Comparison of ENCODE assay signal across 8 mouse cellular contexts in the genomic region with DNA sequence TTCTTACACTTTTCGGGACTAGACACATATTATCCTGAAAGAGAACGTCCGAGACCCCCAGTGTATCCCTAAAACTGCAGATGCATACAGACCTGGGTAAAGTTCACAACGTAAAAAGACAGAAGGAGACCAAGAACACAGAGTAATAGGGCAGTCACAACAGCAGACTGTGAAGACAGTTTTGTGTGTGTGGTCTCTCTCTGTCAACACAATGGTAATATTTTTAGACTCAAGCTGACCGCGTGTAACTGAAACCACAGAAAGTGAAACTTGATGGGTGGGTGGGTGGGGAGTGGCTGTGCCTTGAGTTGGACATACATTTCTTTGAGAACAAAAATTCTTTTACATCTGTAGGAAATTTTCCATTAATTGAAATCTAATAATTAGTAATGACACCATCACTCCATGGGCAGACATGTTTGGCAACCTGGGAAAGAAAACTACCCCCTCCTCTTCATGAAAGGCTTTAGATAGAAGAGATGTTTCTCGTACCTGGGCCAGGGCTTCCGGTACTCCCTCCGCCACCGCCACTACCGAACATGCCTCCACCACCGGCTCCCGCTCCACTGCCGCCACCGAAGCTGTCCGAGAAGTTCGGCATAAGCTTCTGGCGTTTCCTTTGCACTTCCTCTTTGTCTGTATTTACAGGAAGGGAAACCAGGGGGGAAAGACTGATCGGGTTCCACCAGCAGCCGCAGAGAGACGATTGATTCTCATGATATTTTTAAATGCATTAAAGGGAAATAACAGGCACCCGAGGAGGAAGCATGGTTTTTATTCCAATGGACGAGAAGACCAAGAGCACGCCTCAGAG.
DNase-seq lines count a peak whose midpoint lies in the region; TF ChIP-seq lines count a peak whose summit lies in the region.

No protein-coding gene starts in this region.

- peak overlapping the region; percentile 42; the same call in 1 of the 2 replicates for H3K9ac ChIP-seq in liver, adult 2 months (ENCODE audit: low read depth, low read length)

- peak overlapping the region; percentile 18 for H3K4me2 ChIP-seq in myocyte (ENCODE audit: low read depth)

- TF ChIP-seq POLR2A in liver, adult 2 months (IDR thresholded peaks at IDR 0.05; ENCODE audit: extremely low read depth, insufficient read depth, low read length): no peak
- TF ChIP-seq POLR2A in myocyte (IDR thresholded peaks at IDR 0.05; ENCODE audit: insufficient read length, low read depth): no peak

- peaks cover 3% of the 10 kb centered on the region for H3K4me1 ChIP-seq in liver, adult 2 months (ENCODE audit: control insufficient read depth, insufficient read depth, low read length)

- H3K27me3 ChIP-seq in liver, adult 2 months (ENCODE audit: control insufficient read depth, insufficient read depth, low read length): no peaks in the 10 kb centered on the region
- H3K27me3 ChIP-seq in myocyte (ENCODE audit: control insufficient read depth, insufficient read depth, insufficient read length): no peaks in the 10 kb centered on the region

- DNase-seq in CD4-positive helper T cell, adult 2 months (ENCODE audit: low read depth, low spot score): peak; percentile 48
- peak; percentile 38 for DNase-seq in c-Kit-positive CD71-positive TER-119-positive erythroid progenitor cells, embryonic 14.5 days (ENCODE audit: low spot score)
- peak; percentile 37 for DNase-seq in liver, adult 2 months (ENCODE audit: extremely low read depth, low read depth, low spot score)
- DNase-seq in urinary bladder, postnatal 10 days (ENCODE audit: low spot score): no peak
- no peak for DNase-seq in layer of hippocampus, adult 18-20 months (ENCODE audit: low spot score in 2 of 2)
- no peak for DNase-seq in gastrocnemius, adult 8-10 months (ENCODE audit: low spot score in 2 of 2)
- no peak for DNase-seq in layer of hippocampus, adult 11-12 months (ENCODE audit: low spot score)

- H3K27ac ChIP-seq in liver, adult 2 months (replicated peaks; ENCODE audit: insufficient read depth, low read depth, low read length): peak overlapping the region; percentile 57

- H3K4me3 ChIP-seq in liver, adult 2 months (ENCODE audit: insufficient read depth, low read depth, low read length): peak overlapping the region; percentile 48
- H3K4me3 ChIP-seq in myocyte: no peak overlapping the region

- H3ac ChIP-seq in myocyte (ENCODE audit: control insufficient read depth, insufficient read length): no peak overlapping the region

- H3K79me2 ChIP-seq in liver, adult 2 months (ENCODE audit: control insufficient read depth, insufficient read depth, low read length): no peaks in the 10 kb centered on the region
- H3K79me2 ChIP-seq in myocyte (ENCODE audit: control insufficient read depth, insufficient read depth): no peaks in the 10 kb centered on the region

- no peak for TF ChIP-seq CTCF in liver, adult 2 months (IDR thresholded peaks at IDR 0.05; ENCODE audit: low read depth, low read length)

- WGBS in liver, adult 2 months: 76% methylated on average over 24 of the region's 24 CpGs

- H3K36me3 ChIP-seq in liver, adult 2 months (ENCODE audit: control insufficient read depth, insufficient read depth, low read length): peaks cover 43% of the 10 kb centered on the region
- H3K36me3 ChIP-seq in myocyte (ENCODE audit: control insufficient read depth, insufficient read depth): peaks cover 49% of the 10 kb centered on the region

TF ChIP-seq in myocyte, 11 proteins besides CTCF, POLR2A, EP300 and RAD21:
- TF ChIP-seq REST (IDR thresholded peaks at IDR 0.05; ENCODE audit: insufficient read depth, insufficient read length) (no peak), TCF12 (IDR thresholded peaks at IDR 0.05; ENCODE audit: insufficient read depth, poor library complexity, severe bottlenecking) (no peak), CEBPB (IDR thresholded peaks at IDR 0.05; ENCODE audit: insufficient read depth, poor library complexity, severe bottlenecking) (no peak), SRF (IDR thresholded peaks at IDR 0.05; ENCODE audit: control insufficient read depth, insufficient read length, low read depth) (no peak), TCF3 (IDR thresholded peaks at IDR 0.05; ENCODE audit: insufficient read length, low read depth) (no peak), USF1 (IDR thresholded peaks at IDR 0.05; ENCODE audit: low read depth) (no peak), MYOD1 (IDR thresholded peaks at IDR 0.05; ENCODE audit: control insufficient read depth in 1 of 3, insufficient read length in 2 of 3, low read depth in 2 of 3) (no peak), E2F4 (IDR thresholded peaks at IDR 0.05; ENCODE audit: insufficient read depth) (no peak), MAX (IDR thresholded peaks at IDR 0.05; ENCODE audit: low read depth) (no peak), MYOG (IDR thresholded peaks at IDR 0.05; ENCODE audit: control insufficient read depth in 1 of 3, insufficient read depth in 1 of 3, insufficient read length in 2 of 3, low read depth in 2 of 3) (no peak), POLR2AphosphoS2 (IDR thresholded peaks at IDR 0.05; ENCODE audit: insufficient read length, low read depth) (no peak)

Comparison
In these comparisons a context has a peak if more than half of its experiments do, and no peak if none do; other contexts are left out.
1. DNase-seq: peak in CD4-positive helper T cell, adult 2 months (single experiment), c-Kit-positive CD71-positive TER-119-positive erythroid progenitor cells, embryonic 14.5 days (single experiment) and liver, adult 2 months (single experiment); none in urinary bladder, postnatal 10 days (single experiment), layer of hippocampus, adult 18-20 months (0 of 2), gastrocnemius, adult 8-10 months (0 of 2) and layer of hippocampus, adult 11-12 months (single experiment).